ENCODE assay signal across 14 mouse cellular contexts in genomic region chr6:33763245-33763644, GRCm38 (mm10).
A peak's percentile ranks its signal among the peaks of the same experiment; 100 is the strongest.
DNase-seq lines count a peak whose midpoint lies in the region; ATAC-seq and TF ChIP-seq lines count a peak whose summit lies in the region.
"Had no signal": no experiment of that assay in that cellular context is flagged by ENCODE, and none has a peak within 500 bp of the region (broad histone marks: within the 10 kb centered on the region; RNA-seq: fewer than 3 reads in every experiment).

No protein-coding gene starts in this region.

- 77% methylated on average over 4 of the region's 4 CpGs for WGBS in lung, postnatal 0 days
- WGBS in heart, embryonic 10.5 days = 78% methylated on average over 4 of the region's 4 CpGs

- no peaks in the 10 kb centered on the region for H3K36me3 ChIP-seq in lung, postnatal 0 days (ENCODE audit: insufficient read depth, low read length)
- peaks cover 2% of the 10 kb centered on the region; the same call in 1 of the 2 replicates for H3K36me3 ChIP-seq in heart, embryonic 10.5 days
- H3K36me3 ChIP-seq: embryonic facial prominence, embryonic 12.5 days; forebrain, embryonic 10.5 days; liver, embryonic 12.5 days had no signal

- H3K27ac ChIP-seq in lung, postnatal 0 days (ENCODE audit: low read length) = no peak overlapping the region
- H3K27ac ChIP-seq in heart, embryonic 10.5 days = no peak overlapping the region
- H3K27ac ChIP-seq: embryonic facial prominence, embryonic 12.5 days; forebrain, embryonic 10.5 days; liver, embryonic 12.5 days had no signal

- no peaks in the 10 kb centered on the region for H3K27me3 ChIP-seq in lung, postnatal 0 days (replicated peaks; ENCODE audit: insufficient read depth, low read length)
- no peaks in the 10 kb centered on the region for H3K27me3 ChIP-seq in heart, embryonic 10.5 days (ENCODE audit: insufficient read depth, poor library complexity, severe bottlenecking)
- H3K27me3 ChIP-seq: embryonic facial prominence, embryonic 12.5 days; liver, embryonic 12.5 days; midbrain, embryonic 13.5 days had no signal

- no peak overlapping the region for H3K4me2 ChIP-seq in lung, postnatal 0 days (replicated peaks; ENCODE audit: low read depth, low read length)
- H3K4me2 ChIP-seq: embryonic facial prominence, embryonic 12.5 days; liver, embryonic 12.5 days; midbrain, embryonic 13.5 days had no signal

- no peak for TF ChIP-seq CTCF in lung, postnatal 0 days (IDR thresholded peaks at IDR 0.05)

- no peak overlapping the region for H3K4me3 ChIP-seq in lung, postnatal 0 days (ENCODE audit: low read depth, low read length)
- H3K4me3 ChIP-seq in heart, embryonic 10.5 days = no peak overlapping the region
- H3K4me3 ChIP-seq: embryonic facial prominence, embryonic 12.5 days; forebrain, embryonic 10.5 days; liver, embryonic 12.5 days; midbrain, embryonic 13.5 days had no signal

- H3K4me1 ChIP-seq in lung, postnatal 0 days (ENCODE audit: insufficient read depth, low read depth, low read length) = no peaks in the 10 kb centered on the region
- H3K4me1 ChIP-seq in heart, embryonic 10.5 days = peaks cover 3% of the 10 kb centered on the region; the same call in 1 of the 2 replicates
- H3K4me1 ChIP-seq: forebrain, embryonic 10.5 days; liver, embryonic 12.5 days had no signal

- no peak for TF ChIP-seq EP300 in lung, postnatal 0 days (IDR thresholded peaks at IDR 0.05)

- no peak overlapping the region for H3K9ac ChIP-seq in lung, postnatal 0 days (replicated peaks; ENCODE audit: low read depth)
- H3K9ac ChIP-seq: embryonic facial prominence, embryonic 12.5 days; liver, embryonic 12.5 days; midbrain, embryonic 13.5 days had no signal

- ATAC-seq in lung, postnatal 0 days = no peak
- ATAC-seq: inflammation-experienced regulatory T-cells, adult 6 months; liver, embryonic 12.5 days; midbrain, embryonic 13.5 days had no signal

- peak; percentile 87 for DNase-seq in right cerebral cortex, adult 18-20 months
- DNase-seq in right cerebral cortex, postnatal 4 days = no peak
- peak; percentile 75 to 82 for DNase-seq in layer of hippocampus, adult 18-20 months (ENCODE audit: low spot score in 2 of 2)
- DNase-seq in left cerebral cortex, adult 8-10 months (ENCODE audit: low spot score in 2 of 2) = peak; percentile 45 to 84
- DNase-seq in telencephalon, adult 2 months (ENCODE audit: low read depth, low spot score) = peak; percentile 90
- no peak for DNase-seq in lung, postnatal 0 days (ENCODE audit: low spot score)
- DNase-seq in heart, embryonic 10.5 days (ENCODE audit: low spot score) = no peak
- no peak for DNase-seq in adrenal gland, adult 8-10 months
- DNase-seq: adrenal gland, adult 2 months had no signal

- H3K9me3 ChIP-seq in lung, postnatal 0 days (ENCODE audit: low read length) = no peaks in the 10 kb centered on the region
- no peaks in the 10 kb centered on the region for H3K9me3 ChIP-seq in heart, embryonic 10.5 days
- H3K9me3 ChIP-seq: embryonic facial prominence, embryonic 12.5 days; forebrain, embryonic 10.5 days; liver, embryonic 12.5 days; midbrain, embryonic 13.5 days had no signal

Comparison
In these comparisons a context has a peak if more than half of its experiments do, and no peak if none do; other contexts are left out.
1. DNase-seq: peak in right cerebral cortex, adult 18-20 months (single experiment), layer of hippocampus, adult 18-20 months (2 of 2), left cerebral cortex, adult 8-10 months (2 of 2) and telencephalon, adult 2 months (single experiment); none in right cerebral cortex, postnatal 4 days (single experiment), lung, postnatal 0 days (single experiment), heart, embryonic 10.5 days (single experiment) and adrenal gland, adult 8-10 months (single experiment).